19 mouse cellular contexts compared by ENCODE assay signal in genomic region chr8:126903224-126903895, GRCm38 (mm10). TPM values are rescaled to one million over a fixed set of nuclear protein-coding genes. Genes with fewer than 3 reads are reported as not detected.
DNase-seq lines count a peak whose midpoint lies in the region; ATAC-seq lines count a peak whose summit lies in the region.
"Had no signal": no experiment of that assay in that cellular context is flagged by ENCODE, and none has a peak within 500 bp of the region (broad histone marks: within the 10 kb centered on the region; RNA-seq: fewer than 3 reads in every experiment).

No protein-coding gene starts in this region.

- H3K4me2 ChIP-seq in liver, embryonic 15.5 days = no peak overlapping the region
- H3K4me2 ChIP-seq: heart, embryonic 15.5 days; neural tube, embryonic 12.5 days had no signal

- H3K4me3 ChIP-seq in liver, embryonic 15.5 days (replicated peaks) = no peak overlapping the region
- H3K4me3 ChIP-seq: gastrocnemius, adult 2 months; heart, embryonic 15.5 days; hindbrain, embryonic 10.5 days; megakaryocyte, embryonic 14.5 days; neural tube, embryonic 12.5 days had no signal

- H3K9me3 ChIP-seq in liver, embryonic 15.5 days (replicated peaks) = no peaks in the 10 kb centered on the region
- H3K9me3 ChIP-seq: heart, embryonic 15.5 days; hindbrain, embryonic 10.5 days; neural tube, embryonic 12.5 days had no signal

- 0 out of 2 replicates have a peak overlapping the region, but pooled peaks have one; percentile 6 for H3K27ac ChIP-seq in liver, embryonic 15.5 days (replicated peaks)
- H3K27ac ChIP-seq: gastrocnemius, adult 2 months; heart, embryonic 15.5 days; hindbrain, embryonic 10.5 days; liver, embryonic 14.5 days; neural tube, embryonic 12.5 days had no signal

- WGBS in liver, embryonic 15.5 days (ENCODE audit: insufficient replicate concordance) = 54% methylated on average over 9 of the region's 9 CpGs
- WGBS in large intestine, adult 2 months = 31% methylated on average over 9 of the region's 9 CpGs

- no peaks in the 10 kb centered on the region for H3K27me3 ChIP-seq in liver, embryonic 15.5 days
- H3K27me3 ChIP-seq: heart, embryonic 15.5 days had no signal

- H3K36me3 ChIP-seq in liver, embryonic 15.5 days (replicated peaks) = no peaks in the 10 kb centered on the region
- H3K36me3 ChIP-seq: heart, embryonic 15.5 days; hindbrain, embryonic 10.5 days; neural tube, embryonic 12.5 days had no signal

- H3K9ac ChIP-seq in liver, embryonic 15.5 days = no peak overlapping the region
- H3K9ac ChIP-seq: heart, embryonic 15.5 days; liver, embryonic 14.5 days; neural tube, embryonic 12.5 days had no signal

- no peak for DNase-seq in liver
- peak; percentile 63 to 87 for DNase-seq in kidney, adult 8-10 months
- DNase-seq in large intestine, adult 2 months (ENCODE audit: low read depth, low spot score) = peak; percentile 71
- no peak for DNase-seq in thymus, postnatal 14 days
- no peak for DNase-seq in urinary bladder, postnatal 14 days (ENCODE audit: low spot score)
- no peak for DNase-seq in thymus, postnatal 25 days
- DNase-seq: B cell, adult 2 months; cerebellum, adult 9-11 months; gastrocnemius, adult 2 months; heart, adult 18-20 months; lung, postnatal 14 days; spleen, adult 18-20 months; thymus, postnatal 36 days had no signal

- no peak for ATAC-seq in liver, embryonic 15.5 days (ENCODE audit: insufficient read depth)

- H3K4me1 ChIP-seq in liver, embryonic 15.5 days (replicated peaks) = peaks cover 31% of the 10 kb centered on the region
- H3K4me1 ChIP-seq: heart, embryonic 15.5 days; neural tube, embryonic 12.5 days had no signal

RNA-seq across cellular contexts. Expression of gene Tomm20, which starts 42.3 kb away (rescaled TPM):
- 106 and 116 TPM in 2 replicates for polyA plus RNA-seq in liver, embryonic 15.5 days (2015; fragmentation: Nextera tagmentation; extraction: Ambion mirVana)
- 137 and 207 TPM in 2 replicates for polyA plus RNA-seq in large intestine, adult 2 months (2012; rRNA removed)

Comparison
In these comparisons a context has a peak if more than half of its experiments do, and no peak if none do; other contexts are left out.
1. DNase-seq: peak in kidney, adult 8-10 months (2 of 2) and large intestine, adult 2 months (single experiment); none in liver (single experiment), thymus, postnatal 14 days (single experiment), urinary bladder, postnatal 14 days (single experiment) and thymus, postnatal 25 days (single experiment).